Mouse (Mus musculus) E14TG2a.4 (cell line): Measurements from ENCODE around the gene Brd4.

Experiments
- CTCF ChIP-seq: conservative IDR thresholded peaks from 2 replicates; pipeline ENCODE4 v1.5.1; 2014; ENCODE audit warnings: low read length
- NANOG ChIP-seq: IDR thresholded peaks from 2 replicates; pipeline ENCODE4 v1.6.1; 2014; ENCODE audit warnings: borderline replicate concordance, low read length, mixed read lengths

- TF ChIP-seq CTCF (no peak; the same call in 1 of the 2 replicates), NANOG (no peak)
Measured at GRCm38 (mm10) chr17:32258869-32259268, 25.7 kb downstream of the Brd4 start.
